Mouse (Mus musculus): ENCODE results near the gene Gm10842. TPM values are rescaled to one million over a fixed set of nuclear protein-coding genes. Genes with fewer than 3 reads are reported as not detected.

The Gm10842 gene
- total and polyA plus RNA-seq, 3 experiments: not detected

- Histone ChIP-seq H3K4me3 (ENCODE audit: low read depth, low read length) (peak within 1 kb of the TSS; percentile 88; the same call in 1 of the 2 replicates), H3K36me3 (replicated peaks) (peaks cover 34% of the 10 kb centered on the region), H3K9me3 (replicated peaks) (no peaks in the 10 kb centered on the region), H3K4me1 (ENCODE audit: insufficient read depth, low read depth, low read length) (peaks cover 24% of the 10 kb centered on the region), H3K27me3 (ENCODE audit: insufficient read depth, low read length) (no peaks in the 10 kb centered on the region)
- DNase-seq (ENCODE audit: low spot score) (no peak), ATAC-seq (ENCODE audit: extremely low read depth, insufficient number of reproducible peaks, low FRiP score, poor library complexity, severe bottlenecking) (no peak)
- TF ChIP-seq TAL1 (conservative IDR thresholded peaks at IDR 0.05; ENCODE audit: low read depth, low read length) (no peak), GATA2 (IDR thresholded peaks at IDR 0.05; ENCODE audit: borderline replicate concordance, low read depth, low read length) (no peak), GATA1 (IDR thresholded peaks at IDR 0.05; ENCODE audit: borderline replicate concordance, low read length) (no peak), POLR2AphosphoS5 (IDR thresholded peaks at IDR 0.05; ENCODE audit: insufficient replicate concordance, low read depth, low read length) (no peak), CTCF (IDR thresholded peaks at IDR 0.05; ENCODE audit: low read depth, low read length) (no peak)
These were observed 31.8 kb downstream of the Gm10842 start, which contains the start of gene Tlk2 for GRCm38 (mm10) chr11:105178516-105178915. Gene Tlk2, plus strand, starts transcription at chr11:105178807.

- ATAC-seq (ENCODE audit: extremely low read depth, insufficient number of reproducible peaks, low FRiP score, poor library complexity, severe bottlenecking) (no peak), DNase-seq (ENCODE audit: low spot score) (no peak)
- H3K4me3 ChIP-seq (ENCODE audit: low read depth, low read length): peak overlapping the region; percentile 88; the same call in 1 of the 2 replicates
- H3K27me3 ChIP-seq (ENCODE audit: insufficient read depth, low read length): no peaks in the 10 kb centered on the region
- no peaks in the 10 kb centered on the region for H3K9me3 ChIP-seq (replicated peaks)
- TF ChIP-seq POLR2AphosphoS5 (IDR thresholded peaks at IDR 0.05; ENCODE audit: insufficient replicate concordance, low read depth, low read length) (no peak), GATA1 (IDR thresholded peaks at IDR 0.05; ENCODE audit: borderline replicate concordance, low read length) (no peak), CTCF (IDR thresholded peaks at IDR 0.05; ENCODE audit: low read depth, low read length) (no peak), TAL1 (conservative IDR thresholded peaks at IDR 0.05; ENCODE audit: low read depth, low read length) (no peak), GATA2 (IDR thresholded peaks at IDR 0.05; ENCODE audit: borderline replicate concordance, low read depth, low read length) (no peak)
- H3K36me3 ChIP-seq (replicated peaks): peaks cover 38% of the 10 kb centered on the region
- H3K4me1 ChIP-seq (ENCODE audit: insufficient read depth, low read depth, low read length): peaks cover 28% of the 10 kb centered on the region
These were observed 32.8 kb downstream of the Gm10842 start for GRCm38 (mm10) chr11:105179523-105179922.

- no peaks in the 10 kb centered on the region for H3K27me3 ChIP-seq (ENCODE audit: insufficient read depth, low read length)
- peak overlapping the region; percentile 88 for H3K4me3 ChIP-seq (ENCODE audit: low read depth, low read length)
- ATAC-seq (ENCODE audit: extremely low read depth, insufficient number of reproducible peaks, low FRiP score, poor library complexity, severe bottlenecking): peak; percentile 19; the same call in 1 of the 2 replicates
- H3K4me1 ChIP-seq (ENCODE audit: insufficient read depth, low read depth, low read length): peaks cover 33% of the 10 kb centered on the region
- H3K36me3 ChIP-seq (replicated peaks): peaks cover 41% of the 10 kb centered on the region
- TF ChIP-seq TAL1 (conservative IDR thresholded peaks at IDR 0.05; ENCODE audit: low read depth, low read length) (no peak), POLR2AphosphoS5 (IDR thresholded peaks at IDR 0.05; ENCODE audit: insufficient replicate concordance, low read depth, low read length) (no peak), GATA1 (IDR thresholded peaks at IDR 0.05; ENCODE audit: borderline replicate concordance, low read length) (no peak), GATA2 (IDR thresholded peaks at IDR 0.05; ENCODE audit: borderline replicate concordance, low read depth, low read length) (no peak), CTCF (IDR thresholded peaks at IDR 0.05; ENCODE audit: low read depth, low read length) (no peak)
- DNase-seq (ENCODE audit: low spot score): peak; percentile 69
- no peaks in the 10 kb centered on the region for H3K9me3 ChIP-seq (replicated peaks)
These were observed 33.9 kb downstream of the Gm10842 start for GRCm38 (mm10) chr11:105180471-105181091.

- DNase-seq (ENCODE audit: low spot score): peak; percentile 98
- peaks cover 35% of the 10 kb centered on the region for H3K4me1 ChIP-seq (ENCODE audit: insufficient read depth, low read depth, low read length)
- H3K9me3 ChIP-seq (replicated peaks): no peaks in the 10 kb centered on the region
- peak overlapping the region; percentile 88 for H3K4me3 ChIP-seq (ENCODE audit: low read depth, low read length)
- H3K36me3 ChIP-seq (replicated peaks): peaks cover 40% of the 10 kb centered on the region
- TF ChIP-seq GATA1 (IDR thresholded peaks at IDR 0.05; ENCODE audit: borderline replicate concordance, low read length) (no peak), TAL1 (conservative IDR thresholded peaks at IDR 0.05; ENCODE audit: low read depth, low read length) (no peak), CTCF (IDR thresholded peaks at IDR 0.05; ENCODE audit: low read depth, low read length) (no peak), GATA2 (IDR thresholded peaks at IDR 0.05; ENCODE audit: borderline replicate concordance, low read depth, low read length) (no peak), POLR2AphosphoS5 (IDR thresholded peaks at IDR 0.05; ENCODE audit: insufficient replicate concordance, low read depth, low read length) (no peak)
- no peaks in the 10 kb centered on the region for H3K27me3 ChIP-seq (ENCODE audit: insufficient read depth, low read length)
- ATAC-seq (ENCODE audit: extremely low read depth, insufficient number of reproducible peaks, low FRiP score, poor library complexity, severe bottlenecking): peak; percentile 71
These were observed 34.5 kb downstream of the Gm10842 start for GRCm38 (mm10) chr11:105181126-105181637.

- DNase-seq (ENCODE audit: low spot score): peak; percentile 69
- no peak for TF ChIP-seq TAL1 (conservative IDR thresholded peaks at IDR 0.05; ENCODE audit: low read depth, low read length)
- no peak for TF ChIP-seq CTCF (IDR thresholded peaks at IDR 0.05; ENCODE audit: low read depth, low read length)
- no peak for TF ChIP-seq GATA2 (IDR thresholded peaks at IDR 0.05; ENCODE audit: borderline replicate concordance, low read depth, low read length)
- TF ChIP-seq GATA1 (IDR thresholded peaks at IDR 0.05; ENCODE audit: borderline replicate concordance, low read length): no peak
- no peak for TF ChIP-seq POLR2AphosphoS5 (IDR thresholded peaks at IDR 0.05; ENCODE audit: insufficient replicate concordance, low read depth, low read length)
- H3K27me3 ChIP-seq (ENCODE audit: insufficient read depth, low read length): no peaks in the 10 kb centered on the region
These were observed 35.2 kb downstream of the Gm10842 start for GRCm38 (mm10) chr11:105181689-105182460.

GRCm38 (mm10) chr11:105182461-105182855 is 35.8 kb downstream of the Gm10842 start:
- ATAC-seq (ENCODE audit: extremely low read depth, insufficient number of reproducible peaks, low FRiP score, poor library complexity, severe bottlenecking): no peak
- Histone ChIP-seq H3K4me1 (ENCODE audit: insufficient read depth, low read depth, low read length) (peaks cover 38% of the 10 kb centered on the region), H3K4me3 (ENCODE audit: low read depth, low read length) (peak overlapping the region; percentile 88), H3K36me3 (replicated peaks) (peaks cover 40% of the 10 kb centered on the region), H3K27me3 (ENCODE audit: insufficient read depth, low read length) (no peaks in the 10 kb centered on the region), H3K9me3 (replicated peaks) (no peaks in the 10 kb centered on the region)
- peak; percentile 9 for DNase-seq (ENCODE audit: low spot score)
- TF ChIP-seq POLR2AphosphoS5 (IDR thresholded peaks at IDR 0.05; ENCODE audit: insufficient replicate concordance, low read depth, low read length) (no peak), CTCF (IDR thresholded peaks at IDR 0.05; ENCODE audit: low read depth, low read length) (no peak), TAL1 (conservative IDR thresholded peaks at IDR 0.05; ENCODE audit: low read depth, low read length) (no peak), GATA2 (IDR thresholded peaks at IDR 0.05; ENCODE audit: borderline replicate concordance, low read depth, low read length) (no peak), GATA1 (IDR thresholded peaks at IDR 0.05; ENCODE audit: borderline replicate concordance, low read length) (no peak)

More at GRCm38 (mm10) chr11:105181689-105182460, 35.2 kb downstream of the Gm10842 start:
- ATAC-seq (ENCODE audit: extremely low read depth, insufficient number of reproducible peaks, low FRiP score, poor library complexity, severe bottlenecking): no peak
- peaks cover 40% of the 10 kb centered on the region for H3K36me3 ChIP-seq (replicated peaks)
- H3K4me3 ChIP-seq (ENCODE audit: low read depth, low read length): peak overlapping the region; percentile 88
- no peaks in the 10 kb centered on the region for H3K9me3 ChIP-seq (replicated peaks)
- H3K4me1 ChIP-seq (ENCODE audit: insufficient read depth, low read depth, low read length): peaks cover 38% of the 10 kb centered on the region
